Mouse (Mus musculus) G1E-ER4 (cell line): ENCODE measurements around the gene Prh1. TPM values are rescaled to one million over a fixed set of nuclear protein-coding genes. Genes with fewer than 3 reads are reported as not detected.
"Not testable (repeated sequence)": the region's sequence is repeated elsewhere in the genome, so short reads cannot be mapped to it uniquely, and the experiment has no call there.

ENCODE experiments used
- GATA1 ChIP-seq: IDR thresholded peaks from one replicate; pipeline ENCODE4 v1.8.0; 2012; ENCODE audit warnings: low read length, inconsistent platforms
- polyA plus RNA-seq: library from polyadenylated mRNA; stranded (reverse); fragments of >175 nt; gene quantifications from 2 replicates; pipeline ENCODE4 v1.2.3, GENCODE M21; 2012

Prh1 gene
- not detected in 2 replicates for polyA plus RNA-seq

DNA sequence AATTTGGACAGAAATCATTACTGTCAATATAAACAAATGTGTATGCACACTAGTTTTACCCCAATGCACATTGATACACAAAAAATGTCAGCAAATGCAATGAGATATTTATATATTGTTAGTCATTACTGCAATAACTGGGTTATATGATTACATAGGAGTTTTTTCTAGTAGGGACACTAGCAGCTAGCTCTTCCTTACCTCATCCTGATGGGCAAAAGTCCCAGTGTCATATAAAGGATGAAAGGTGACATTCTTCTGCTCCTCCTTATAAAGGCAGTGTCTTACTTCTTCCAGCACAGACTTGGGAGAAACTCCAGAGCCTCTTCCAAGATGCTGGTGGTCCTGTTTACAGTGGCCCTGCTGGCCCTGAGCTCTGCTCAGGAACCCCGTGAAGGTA lies at the start of gene Prh1:
Gene Prh1, plus strand, starts transcription at position 301 of the 400 bp plus-strand sequence.
- not testable (repeated sequence) for TF ChIP-seq GATA1

- TF ChIP-seq GATA1 = not testable (repeated sequence)
Observed at GRCm38 (mm10) chr6:132595613-132596012, 26.0 kb downstream of the Prh1 start, which contains the start of gene Prp2. Gene Prp2 (plus strand): TSS chr6:132595913.

Other genes with a start within 250 kb of the Prh1 start
- gene Gm8882, start 205.7 kb upstream of the Prh1 start, polyA plus RNA-seq = not detected in 2 replicates
- gene Prp2, start 26.1 kb downstream of the Prh1 start, polyA plus RNA-seq = not detected in 2 replicates
- gene A630073D07Rik, start 81.7 kb downstream of the Prh1 start, polyA plus RNA-seq = not detected in 2 replicates
- gene Tas2r120, start 87.1 kb downstream of the Prh1 start, polyA plus RNA-seq = not detected in 2 replicates
- not detected in 2 replicates for gene Tas2r121, start 131.2 kb downstream of the Prh1 start, polyA plus RNA-seq
- gene Tas2r122, start 142.1 kb downstream of the Prh1 start, polyA plus RNA-seq = not detected in 2 replicates
- gene Tas2r115, start 168.2 kb downstream of the Prh1 start, polyA plus RNA-seq = not detected in 2 replicates
- not detected in 2 replicates for gene Tas2r124, start 184.9 kb downstream of the Prh1 start, polyA plus RNA-seq
- not detected in 2 replicates for gene Tas2r102, start 192.3 kb downstream of the Prh1 start, polyA plus RNA-seq
- not detected in 2 replicates for gene Tas2r136, start 208.4 kb downstream of the Prh1 start, polyA plus RNA-seq
- not detected in 2 replicates for gene Tas2r117, start 233.0 kb downstream of the Prh1 start, polyA plus RNA-seq